Mouse (Mus musculus): ENCODE data around the gene Arhgap24.
A peak's percentile ranks its signal among the peaks of the same experiment; 100 is the strongest.
"Not testable (repeated sequence)": the region's sequence is repeated elsewhere in the genome, so short reads cannot be mapped to it uniquely, and the experiment has no call there.

The Arhgap24 gene

GRCm38 (mm10) chr5:102810366-102810957 is 329.3 kb downstream of the Arhgap24 start:
- DNase-seq: no peak

DNA sequence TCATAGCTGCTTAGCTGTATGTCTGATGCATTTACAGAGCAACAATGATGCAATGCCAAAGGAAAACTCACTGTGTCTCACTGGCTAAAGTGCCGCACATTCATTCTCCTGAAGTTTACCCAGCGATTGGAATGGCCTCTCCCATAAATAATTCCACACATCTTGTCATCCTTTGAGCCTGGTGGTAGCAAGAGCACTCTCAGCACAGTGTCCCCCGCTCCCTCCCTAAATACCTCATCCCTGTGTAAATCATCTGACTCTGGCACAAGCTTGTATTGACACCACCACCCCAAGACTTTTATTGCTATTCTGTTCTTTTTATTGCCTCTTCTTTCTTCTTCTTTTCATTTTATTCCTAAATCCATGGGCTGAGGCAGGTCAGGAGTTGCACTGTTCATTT is 332.1 kb downstream of the Arhgap24 start:
- no peak for DNase-seq

DNA sequence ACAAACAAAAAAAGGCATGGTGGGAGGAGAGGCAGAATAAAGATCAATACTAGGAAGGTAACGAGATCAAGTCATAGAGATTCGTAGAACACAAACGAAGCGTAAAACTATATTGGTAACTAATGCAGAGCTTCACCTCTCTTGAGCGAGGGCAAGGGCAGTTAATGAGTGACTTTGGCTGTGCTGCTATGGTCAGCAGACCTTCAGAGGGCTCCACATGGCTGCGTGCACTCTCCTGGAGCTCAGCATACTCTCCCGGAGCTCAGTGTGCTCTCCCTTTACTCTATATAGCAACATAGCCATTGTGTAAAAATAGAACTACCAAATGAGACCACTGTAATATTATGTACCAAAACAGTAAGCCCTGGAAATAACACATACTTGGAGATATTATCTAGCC is 336.4 kb downstream of the Arhgap24 start:
- DNase-seq: no peak

- peak; percentile 34 to 67 for DNase-seq
Measured at GRCm38 (mm10) chr5:102825538-102825937, 344.3 kb downstream of the Arhgap24 start.

- DNase-seq: no peak
Measured at GRCm38 (mm10) chr5:102839071-102839470, 357.9 kb downstream of the Arhgap24 start.

GRCm38 (mm10) chr5:102843934-102844709 is 362.9 kb downstream of the Arhgap24 start:
- DNase-seq: no peak

GRCm38 (mm10) chr5:102844731-102845598 is 363.8 kb downstream of the Arhgap24 start:
- peak; percentile 56 to 65 for DNase-seq

DNA sequence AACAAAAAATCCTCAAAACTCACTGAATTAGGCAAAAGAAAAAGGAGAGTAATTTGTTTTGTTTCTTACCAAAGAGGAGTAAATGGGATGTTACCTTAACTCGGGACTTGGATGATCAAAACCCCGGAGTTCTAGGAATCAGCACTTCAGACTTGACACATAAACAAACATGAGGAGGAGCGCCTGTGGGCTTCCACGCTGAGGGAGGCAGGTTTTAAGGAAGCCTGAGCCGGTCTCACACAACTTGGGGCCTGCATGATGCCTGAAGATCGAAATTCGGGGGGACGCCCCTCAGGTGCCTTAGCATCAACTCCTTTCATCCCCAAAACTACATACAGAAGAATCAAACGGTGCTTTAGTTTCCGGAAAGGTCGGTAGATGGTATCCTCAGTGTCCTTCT is 364.6 kb downstream of the Arhgap24 start:
- DNase-seq: no peak

DNA sequence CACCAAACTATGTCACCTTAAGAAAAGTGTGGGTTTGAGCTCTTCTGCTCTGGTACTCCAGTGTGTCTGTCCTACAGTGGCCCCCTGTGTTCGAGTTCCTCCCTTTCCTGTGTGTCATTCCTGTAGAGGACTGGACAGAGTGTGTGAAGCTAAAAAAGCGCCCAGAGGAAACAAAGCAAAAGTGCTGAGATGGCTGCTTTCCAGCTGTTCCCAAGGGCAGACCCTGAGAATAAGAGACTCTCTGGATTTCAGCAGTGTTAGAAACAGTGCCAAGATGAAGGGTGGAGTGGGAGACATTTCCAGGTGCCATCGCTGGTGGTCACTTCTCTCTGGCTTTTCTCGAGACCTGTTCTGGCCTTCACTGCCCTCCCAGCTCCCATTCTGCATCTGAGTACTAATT is 366.7 kb downstream of the Arhgap24 start:
- no peak for DNase-seq

DNA sequence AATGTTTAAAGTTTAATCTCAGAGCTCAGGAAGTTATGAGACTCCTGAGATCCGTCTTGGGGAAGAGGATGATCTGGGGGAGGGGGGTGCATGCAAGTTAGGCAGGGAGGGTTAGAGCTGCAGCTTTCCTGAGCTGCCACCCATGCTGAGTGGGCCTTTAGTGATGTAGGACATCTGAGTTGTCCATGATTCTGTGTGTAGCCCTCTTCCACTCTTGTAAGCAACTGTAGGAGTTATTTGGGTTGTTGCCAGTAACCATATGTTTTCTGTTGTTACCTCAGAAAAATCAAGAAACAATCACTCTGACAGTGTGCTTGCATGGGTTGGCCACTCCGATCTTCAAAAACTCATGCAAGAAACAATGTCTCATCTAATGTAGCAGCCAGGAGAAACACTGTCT is 370.6 kb downstream of the Arhgap24 start:
- no peak for DNase-seq

- no peak for DNase-seq
Measured at GRCm38 (mm10) chr5:102853750-102854149, 372.6 kb downstream of the Arhgap24 start.

GRCm38 (mm10) chr5:102855805-102856204 is 374.6 kb downstream of the Arhgap24 start:
- no peak for DNase-seq

DNA sequence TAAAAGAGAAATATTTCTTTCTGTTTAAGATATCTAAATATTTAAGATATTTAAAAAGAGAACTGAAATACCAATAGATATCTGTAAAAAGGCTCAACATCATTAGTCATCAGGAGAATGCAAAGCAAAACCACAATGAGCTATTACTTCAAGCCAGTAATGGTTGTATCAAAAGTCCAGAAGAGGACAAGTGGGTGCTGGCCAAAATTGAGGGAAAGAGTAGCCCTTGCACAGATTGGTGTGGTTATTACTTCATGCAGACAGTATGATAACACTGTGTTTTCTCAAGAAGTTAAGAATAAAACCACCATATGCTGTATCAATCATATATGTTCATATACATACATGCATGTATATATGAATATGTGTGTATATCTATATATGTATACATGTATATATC is 376.9 kb downstream of the Arhgap24 start:
- no peak for DNase-seq

DNA sequence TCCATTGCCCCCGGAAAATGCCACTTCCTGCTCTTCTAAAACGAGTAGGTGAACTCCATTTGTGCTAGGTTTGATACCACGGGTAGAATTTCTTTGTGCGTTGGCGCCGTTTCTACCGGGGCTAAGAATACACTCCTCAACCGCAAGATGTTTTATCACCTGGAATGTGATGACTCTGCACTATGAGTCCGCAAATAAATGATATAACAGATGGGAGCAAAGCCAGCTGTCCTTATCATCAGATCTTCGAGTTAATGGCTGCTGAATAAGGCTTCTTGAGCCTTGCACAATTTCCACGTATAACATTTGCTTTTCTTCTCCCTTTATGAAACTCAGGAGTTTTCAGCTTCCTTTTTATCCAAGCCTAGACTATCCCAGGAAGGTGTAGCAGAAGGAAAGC is 378.6 kb downstream of the Arhgap24 start:
- no peak for DNase-seq

GRCm38 (mm10) chr5:102868196-102868595 is 387.0 kb downstream of the Arhgap24 start:
- DNase-seq: no peak

GRCm38 (mm10) chr5:102872996-102873395 is 391.8 kb downstream of the Arhgap24 start:
- DNase-seq: not testable (repeated sequence)

GRCm38 (mm10) chr5:102874605-102875298 is 393.6 kb downstream of the Arhgap24 start:
- DNase-seq: peak; percentile 49 to 73

DNA sequence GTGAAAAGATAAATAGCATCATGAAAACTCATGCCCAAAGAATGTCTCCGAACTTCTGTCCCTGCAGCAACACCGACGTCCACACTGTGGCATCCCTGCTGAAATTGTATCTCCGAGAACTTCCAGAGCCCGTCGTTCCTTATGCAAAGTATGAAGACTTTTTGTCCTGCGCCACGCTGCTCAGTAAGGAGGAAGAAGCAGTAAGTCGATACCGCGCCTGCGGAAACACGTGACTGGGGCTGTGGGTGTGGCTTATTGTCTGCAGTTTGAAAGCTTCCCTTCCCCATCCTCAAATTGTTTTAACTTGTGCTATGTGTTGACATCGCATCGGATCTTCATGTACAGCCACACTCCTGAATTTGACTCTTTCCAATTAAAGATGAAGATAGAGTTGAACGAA is 394.4 kb downstream of the Arhgap24 start:
- no peak for DNase-seq

DNA sequence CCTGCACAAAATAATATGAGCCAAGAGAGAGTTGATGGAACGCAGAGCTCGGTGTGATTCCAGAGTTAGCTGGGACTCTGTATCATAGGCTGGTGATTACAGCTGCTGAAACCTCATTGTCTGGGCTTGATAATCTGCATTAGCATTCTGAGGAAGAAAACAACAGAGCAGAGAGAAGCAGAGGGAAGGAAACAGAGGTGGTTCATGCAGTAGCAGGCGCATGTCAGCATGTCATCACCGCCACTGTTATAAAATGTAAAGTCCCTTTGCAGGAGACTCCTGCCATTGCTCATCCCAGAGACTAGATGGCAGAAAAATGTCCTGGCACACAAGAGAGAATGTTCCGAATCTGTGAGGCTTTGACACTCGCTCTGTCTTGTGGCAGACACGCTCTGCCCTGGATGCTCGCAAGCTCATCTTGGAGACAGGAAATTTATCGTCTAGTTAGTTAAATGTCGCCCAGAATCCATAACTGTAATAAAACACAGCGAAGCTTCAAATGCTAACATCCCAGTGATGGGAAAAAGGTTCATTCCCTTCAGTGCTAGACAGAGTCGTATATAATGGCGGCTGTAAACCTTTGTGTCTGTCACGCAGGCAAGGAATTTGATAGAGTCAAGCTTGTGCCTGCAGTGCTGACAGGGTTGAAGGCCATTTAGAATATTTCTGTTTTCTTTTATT is 407.4 kb downstream of the Arhgap24 start:
- DNase-seq: no peak

DNA sequence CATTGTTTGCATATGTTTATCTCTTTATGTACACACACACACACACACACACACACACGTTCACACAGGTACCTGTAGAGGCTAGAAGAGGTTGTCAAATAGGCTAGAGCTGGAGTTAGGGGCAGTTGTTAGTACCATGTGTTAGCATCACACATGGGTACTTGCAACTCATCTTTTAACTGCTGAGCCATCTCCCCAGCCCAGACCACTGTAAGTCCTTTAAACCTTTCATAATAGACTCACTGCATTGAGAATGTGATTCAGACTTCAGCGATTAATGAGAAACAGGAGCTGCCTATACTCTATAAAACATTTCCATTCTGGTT is 407.9 kb downstream of the Arhgap24 start:
- DNase-seq: no peak

DNA sequence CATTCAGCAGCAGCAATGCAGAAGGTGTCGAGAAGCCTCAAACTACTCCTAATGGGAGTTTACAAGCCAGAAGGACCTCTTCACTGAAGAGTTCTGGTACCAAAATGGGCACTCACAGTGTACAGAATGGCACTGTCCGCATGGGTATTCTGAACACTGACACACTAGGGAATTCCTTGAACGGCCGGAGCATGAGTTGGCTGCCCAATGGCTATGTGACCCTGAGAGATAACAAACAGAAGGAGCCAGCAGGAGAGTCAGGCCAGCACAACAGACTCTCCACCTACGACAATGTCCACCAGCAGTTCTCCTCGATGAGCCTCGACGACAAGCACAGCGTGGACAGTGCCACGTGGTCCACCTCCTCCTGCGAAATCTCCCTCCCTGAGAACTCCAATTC is 411.0 kb downstream of the Arhgap24 start:
- DNase-seq: no peak

DNA sequence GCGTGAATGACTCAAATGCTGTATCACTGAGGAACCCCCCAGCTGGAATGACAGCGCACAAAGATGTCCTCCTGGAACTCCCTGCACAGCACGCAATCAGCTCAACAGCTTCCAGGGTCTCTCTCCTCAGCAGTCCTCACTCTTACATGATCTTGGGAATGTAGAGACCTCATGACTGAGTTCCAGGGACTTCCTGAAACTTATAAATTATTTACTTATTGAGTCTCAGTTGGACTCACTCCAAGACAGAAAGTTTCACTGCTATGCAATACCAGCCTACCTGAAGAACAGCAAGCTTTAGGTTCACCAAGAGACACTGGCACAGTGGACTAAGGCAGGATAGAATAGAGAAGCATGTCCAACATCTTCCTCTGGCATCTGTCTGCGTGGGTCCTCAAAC is 417.1 kb downstream of the Arhgap24 start:
- no peak for DNase-seq

Data from cerebellum, postnatal 25 days (tissue).